In the genomic region with DNA sequence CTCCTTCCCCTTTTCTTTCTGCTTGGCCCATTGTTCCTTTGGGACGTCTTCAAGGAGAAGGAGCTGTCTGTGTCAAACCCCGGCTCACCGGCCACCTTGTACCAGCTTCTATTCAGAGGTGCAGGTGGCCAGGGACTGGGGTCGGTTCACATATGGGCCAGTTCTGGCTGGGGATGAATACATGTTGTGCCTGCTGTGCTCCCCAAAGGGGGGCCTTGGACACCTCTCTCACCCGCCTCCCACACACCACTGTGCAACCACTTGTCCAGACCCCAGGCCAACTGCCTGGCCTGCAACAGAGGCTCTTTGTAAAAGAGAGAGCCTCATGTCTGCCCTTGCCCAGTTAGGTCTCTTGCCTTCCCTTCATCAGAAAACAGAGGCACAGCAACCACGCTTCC, we compare ENCODE assay signal across 9 mouse cellular contexts.
DNase-seq lines count a peak whose midpoint lies in the region; ATAC-seq and TF ChIP-seq lines count a peak whose summit lies in the region.
"Had no signal": no experiment of that assay in that cellular context is flagged by ENCODE, and none has a peak within 500 bp of the region (broad histone marks: within the 10 kb centered on the region; RNA-seq: fewer than 3 reads in every experiment).

No protein-coding gene starts in this region.

- TF ChIP-seq CTCF in cerebellum, adult 2 months (IDR thresholded peaks at IDR 0.05; ENCODE audit: borderline replicate concordance, insufficient read depth, low read depth, low read length): no peak

- ATAC-seq in kidney, embryonic 15.5 days (replicated peaks; ENCODE audit: low FRiP score): 0 out of 2 replicates have a peak, but pooled peaks have one; percentile 6
- no peak for ATAC-seq in embryonic facial prominence, embryonic 12.5 days (ENCODE audit: insufficient number of reproducible peaks, insufficient read depth, low FRiP score, low TSS enrichment)
- peak; percentile 29; the same call in 1 of the 2 replicates for ATAC-seq in limb, embryonic 13.5 days (ENCODE audit: low FRiP score, low read depth)

- H3K4me2 ChIP-seq in kidney, embryonic 15.5 days: no peak overlapping the region
- no peak overlapping the region for H3K4me2 ChIP-seq in embryonic facial prominence, embryonic 12.5 days (replicated peaks)
- H3K4me2 ChIP-seq in limb, embryonic 13.5 days (replicated peaks): 0 out of 2 replicates have a peak overlapping the region, but pooled peaks have one; percentile 21

- no peaks in the 10 kb centered on the region for H3K27me3 ChIP-seq in kidney, embryonic 15.5 days
- no peaks in the 10 kb centered on the region for H3K27me3 ChIP-seq in embryonic facial prominence, embryonic 12.5 days
- H3K27me3 ChIP-seq in limb, embryonic 13.5 days: no peaks in the 10 kb centered on the region
- no peaks in the 10 kb centered on the region for H3K27me3 ChIP-seq in cerebellum, adult 2 months (ENCODE audit: control insufficient read depth, insufficient read depth, low read length)

- H3K9ac ChIP-seq in kidney, embryonic 15.5 days: no peak overlapping the region
- no peak overlapping the region for H3K9ac ChIP-seq in embryonic facial prominence, embryonic 12.5 days
- no peak overlapping the region for H3K9ac ChIP-seq in limb, embryonic 13.5 days

- peak overlapping the region; percentile 52; the same call in 1 of the 2 replicates for H3K27ac ChIP-seq in kidney, embryonic 15.5 days
- 0 out of 2 replicates have a peak overlapping the region, but pooled peaks have one; percentile 51 for H3K27ac ChIP-seq in embryonic facial prominence, embryonic 12.5 days
- peak overlapping the region; percentile 45 for H3K27ac ChIP-seq in limb, embryonic 13.5 days
- H3K27ac ChIP-seq in cerebellum, adult 2 months (ENCODE audit: insufficient read depth, low read length): no peak overlapping the region
- H3K27ac ChIP-seq: left cerebral cortex, adult 2 months had no signal

- peaks cover 64% of the 10 kb centered on the region for H3K36me3 ChIP-seq in kidney, embryonic 15.5 days
- H3K36me3 ChIP-seq in embryonic facial prominence, embryonic 12.5 days: peaks cover 28% of the 10 kb centered on the region
- peaks cover 90% of the 10 kb centered on the region for H3K36me3 ChIP-seq in limb, embryonic 13.5 days

- no peak overlapping the region for H3K4me3 ChIP-seq in kidney, embryonic 15.5 days (replicated peaks)
- no peak overlapping the region for H3K4me3 ChIP-seq in embryonic facial prominence, embryonic 12.5 days
- H3K4me3 ChIP-seq in limb, embryonic 13.5 days: no peak overlapping the region
- H3K4me3 ChIP-seq in cerebellum, adult 2 months (replicated peaks; ENCODE audit: insufficient read depth, low read depth, low read length): no peak overlapping the region
- H3K4me3 ChIP-seq: left cerebral cortex, adult 2 months had no signal

- H3K9me3 ChIP-seq in kidney, embryonic 15.5 days (replicated peaks): no peaks in the 10 kb centered on the region
- no peaks in the 10 kb centered on the region for H3K9me3 ChIP-seq in embryonic facial prominence, embryonic 12.5 days
- no peaks in the 10 kb centered on the region for H3K9me3 ChIP-seq in limb, embryonic 13.5 days

- DNase-seq in gastrocnemius, postnatal 10 days: peak; percentile 20
- no peak for DNase-seq in gastrocnemius, adult 18-20 months (ENCODE audit: low spot score)
- DNase-seq in kidney, postnatal 36 days: no peak
- DNase-seq in cerebellum, adult 2 months: no peak
- no peak for DNase-seq in thymus, postnatal 0 days (ENCODE audit: low spot score)

- peaks cover 26% of the 10 kb centered on the region for H3K4me1 ChIP-seq in kidney, embryonic 15.5 days
- H3K4me1 ChIP-seq in embryonic facial prominence, embryonic 12.5 days: peaks cover 18% of the 10 kb centered on the region
- H3K4me1 ChIP-seq in limb, embryonic 13.5 days: peaks cover 25% of the 10 kb centered on the region
- no peaks in the 10 kb centered on the region; the same call in 1 of the 2 replicates for H3K4me1 ChIP-seq in cerebellum, adult 2 months (ENCODE audit: control insufficient read depth, insufficient read depth, low read length)

- TF ChIP-seq POLR2A in cerebellum, adult 2 months (IDR thresholded peaks at IDR 0.05; ENCODE audit: borderline replicate concordance, insufficient read depth, low read length): no peak

- 68% methylated on average over 6 of the region's 6 CpGs for WGBS in kidney, embryonic 15.5 days
- 51% methylated on average over 6 of the region's 6 CpGs for WGBS in embryonic facial prominence, embryonic 12.5 days
- 60% methylated on average over 6 of the region's 6 CpGs for WGBS in limb, embryonic 13.5 days
- 29% methylated on average over 6 of the region's 6 CpGs for WGBS in cerebellum, adult 2 months
